Mouse (Mus musculus) kidney, adult 2 months (tissue): ENCODE data around the gene Sirt3.

Experiments
- CTCF ChIP-seq: fragments of 200-500 bp; conservative IDR thresholded peaks from 2 replicates; pipeline ENCODE4 v1.5.1; 2011; ENCODE audit warnings: low read depth, mild to moderate bottlenecking, control low read depth, low read length, moderate library complexity, mixed read lengths; ENCODE audit not compliant: insufficient read depth, insufficient read length
- POLR2A ChIP-seq: fragments of 200-500 bp; IDR thresholded peaks from one replicate; pipeline ENCODE4 v1.6.1; 2011; ENCODE audit warnings: low read depth, low read length, control low read depth

DNA sequence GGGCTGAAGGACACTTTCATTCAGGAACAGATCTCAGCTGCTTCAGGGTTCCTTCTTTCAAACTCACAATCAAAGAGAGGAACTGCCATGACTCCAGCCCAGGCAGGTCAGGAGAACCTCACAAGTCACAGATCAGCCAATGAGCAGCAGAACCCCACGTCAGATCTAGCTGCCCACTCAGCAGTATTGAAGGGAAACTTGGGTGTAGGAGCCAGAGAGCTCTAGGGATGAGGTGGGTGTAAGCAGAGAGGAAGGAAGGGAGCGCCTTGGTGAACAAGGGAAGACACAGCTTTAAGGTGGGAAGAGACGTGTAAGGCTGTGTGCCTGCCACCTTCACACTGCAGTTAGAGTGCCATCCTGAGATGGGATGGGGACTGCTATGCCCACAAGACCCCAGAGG lies 30.2 kb upstream of the Sirt3 start:
- TF ChIP-seq CTCF (no peak), POLR2A (no peak)
